Mouse (Mus musculus): Measurements from ENCODE around the gene Acvr1b.

The Acvr1b gene

DNA sequence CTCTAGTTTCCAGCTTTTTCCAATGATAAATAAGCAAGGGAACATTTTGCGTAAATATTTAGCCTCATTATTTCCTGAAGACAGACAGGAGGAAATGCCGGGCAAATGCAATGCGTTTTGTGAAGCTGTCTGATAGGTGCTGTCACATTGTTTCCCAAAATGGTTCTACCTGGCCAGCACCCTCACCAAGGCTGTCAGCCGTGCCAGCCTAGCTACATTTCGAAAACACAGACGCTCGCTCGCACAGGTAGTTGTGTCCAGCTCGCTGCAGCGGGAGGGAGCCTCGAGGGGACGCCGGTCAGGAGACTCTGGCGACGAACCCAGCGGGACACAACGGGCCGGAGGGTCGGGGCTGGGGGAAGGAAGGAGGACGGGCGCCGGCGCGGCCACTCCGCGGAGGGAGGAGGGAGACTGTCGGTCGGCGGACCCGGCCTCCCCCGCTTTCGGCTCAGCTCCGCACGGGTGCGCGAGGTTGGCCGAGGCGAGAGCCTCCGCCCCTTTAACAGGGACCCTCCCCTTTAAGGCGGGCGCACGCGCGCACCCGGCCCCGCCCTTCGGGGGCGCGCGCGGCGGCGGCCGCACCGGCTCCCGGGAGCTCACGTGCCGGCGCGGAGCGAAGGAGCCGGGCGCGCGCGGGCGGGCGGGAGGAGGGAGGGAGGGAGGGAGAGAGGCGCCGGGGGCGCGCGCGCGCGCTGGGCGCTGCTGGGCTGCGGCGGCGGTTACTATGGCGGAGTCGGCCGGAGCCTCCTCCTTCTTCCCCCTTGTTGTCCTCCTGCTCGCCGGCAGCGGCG lies at the start of gene Acvr1b:
Acvr1b (plus strand) TSS at position 647 of the 791 bp plus-strand sequence.
- DNase-seq, result peak; percentile 88 to 96

- DNase-seq, result no peak
These were observed 48.3 kb upstream of the Acvr1b start for GRCm38 (mm10) chr15:101125561-101125960.

- peak in 1 of 2 experiments; percentile 58 for DNase-seq
These were observed 46.9 kb upstream of the Acvr1b start for GRCm38 (mm10) chr15:101126876-101127544.

- peak; percentile 77 to 79 for DNase-seq
These were observed 45.4 kb upstream of the Acvr1b start, which contains the start of gene Acvrl1 for GRCm38 (mm10) chr15:101128181-101129089. TSS of gene Acvrl1 (plus strand) at chr15:101128522.

DNA sequence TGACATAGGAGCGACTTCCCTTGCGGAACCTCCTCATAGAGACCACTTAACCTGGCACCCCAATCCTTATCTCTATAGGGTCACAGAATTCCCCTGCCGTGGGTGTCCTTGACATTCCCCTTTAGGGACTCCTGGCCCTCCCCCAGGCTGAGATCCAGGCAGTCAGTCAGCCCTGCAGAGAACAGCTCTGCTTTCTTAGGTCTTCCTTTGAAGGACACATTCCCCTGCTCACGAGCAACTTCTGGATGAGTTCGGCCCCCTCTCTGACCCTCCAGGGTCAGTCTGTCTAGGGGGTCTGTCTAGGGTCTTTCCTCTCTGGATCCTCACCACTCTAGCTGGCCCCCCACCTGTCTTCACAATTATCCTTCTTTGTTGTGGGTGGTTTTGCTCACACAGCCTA lies 44.5 kb upstream of the Acvr1b start:
- DNase-seq, result no peak

DNA sequence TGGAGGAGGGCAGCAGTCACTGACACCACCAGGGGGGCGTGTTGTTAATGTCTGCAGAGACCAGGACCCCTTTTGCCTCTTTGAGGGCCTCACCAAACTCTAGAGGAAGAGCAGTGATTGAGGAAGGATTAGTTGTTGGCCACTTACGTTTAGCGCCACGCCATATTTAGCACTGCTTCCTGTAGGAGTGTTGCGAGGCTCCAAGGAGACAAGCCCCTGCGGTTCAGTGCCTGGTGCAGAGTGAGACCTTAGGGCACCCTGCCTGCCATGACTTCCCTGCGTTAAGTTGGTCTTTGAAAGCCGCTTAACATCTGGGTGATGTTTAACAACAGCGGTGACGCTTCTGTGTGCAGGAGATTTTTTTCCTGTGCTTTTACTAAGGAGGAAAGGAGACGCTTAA lies 42.4 kb upstream of the Acvr1b start:
- DNase-seq, result peak in 1 of 2 experiments; percentile 50

DNA sequence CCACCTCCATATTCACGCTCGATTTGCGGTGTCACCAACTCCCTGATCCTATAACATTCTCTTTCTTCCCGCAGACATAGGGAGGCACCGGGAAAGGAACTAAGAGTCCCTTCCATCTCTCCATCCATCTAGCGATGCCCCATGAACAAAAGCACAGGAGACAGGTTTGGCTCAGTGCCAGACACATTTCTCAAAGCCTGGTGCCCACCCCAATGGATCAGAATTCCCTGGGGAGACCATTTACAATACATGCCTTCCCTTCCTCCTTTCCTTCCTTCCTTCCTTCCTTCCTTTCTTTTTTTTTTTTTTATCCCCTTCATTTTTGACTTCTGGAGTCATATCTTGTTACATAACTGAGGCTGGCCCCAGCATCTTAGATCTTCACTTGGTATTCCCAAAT lies 41.8 kb upstream of the Acvr1b start:
- DNase-seq, result no peak

GRCm38 (mm10) chr15:101132761-101133160 lies 41.1 kb upstream of the Acvr1b start:
- DNase-seq, result peak in 1 of 2 experiments; percentile 38

- peak in 1 of 2 experiments; percentile 49 for DNase-seq
These were observed 39.7 kb upstream of the Acvr1b start for GRCm38 (mm10) chr15:101133993-101134704.

- DNase-seq, result peak in 1 of 2 experiments; percentile 24
These were observed 38.5 kb upstream of the Acvr1b start for GRCm38 (mm10) chr15:101135405-101135804.

GRCm38 (mm10) chr15:101137455-101137854 lies 36.4 kb upstream of the Acvr1b start:
- peak in 1 of 2 experiments; percentile 45 for DNase-seq

GRCm38 (mm10) chr15:101138675-101139074 lies 35.2 kb upstream of the Acvr1b start:
- no peak for DNase-seq

- peak; percentile 52 to 74 for DNase-seq
These were observed 34.0 kb upstream of the Acvr1b start for GRCm38 (mm10) chr15:101139885-101140284.

DNA sequence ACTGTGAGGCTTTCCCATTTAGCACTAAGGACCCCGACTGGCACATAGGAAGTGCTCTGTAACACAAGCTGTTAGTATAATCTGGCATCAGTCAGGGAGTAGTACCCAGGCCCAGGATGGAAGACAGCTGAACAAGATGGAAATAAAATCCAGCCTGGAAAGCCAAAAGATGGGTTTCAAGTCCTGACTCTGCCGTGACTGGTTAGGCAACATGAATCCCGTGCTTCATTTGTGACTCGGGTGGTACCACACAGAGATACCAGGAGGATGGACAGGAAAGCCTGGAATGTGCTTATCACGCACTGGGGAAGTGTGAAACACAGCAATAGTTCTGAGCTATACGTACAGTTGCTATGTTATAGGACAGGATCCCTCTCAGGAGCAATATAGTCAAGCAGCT lies 33.3 kb upstream of the Acvr1b start:
- peak in 1 of 2 experiments; percentile 26 for DNase-seq

GRCm38 (mm10) chr15:101141061-101141541 lies 32.8 kb upstream of the Acvr1b start:
- DNase-seq, result peak; percentile 73 to 89

DNA sequence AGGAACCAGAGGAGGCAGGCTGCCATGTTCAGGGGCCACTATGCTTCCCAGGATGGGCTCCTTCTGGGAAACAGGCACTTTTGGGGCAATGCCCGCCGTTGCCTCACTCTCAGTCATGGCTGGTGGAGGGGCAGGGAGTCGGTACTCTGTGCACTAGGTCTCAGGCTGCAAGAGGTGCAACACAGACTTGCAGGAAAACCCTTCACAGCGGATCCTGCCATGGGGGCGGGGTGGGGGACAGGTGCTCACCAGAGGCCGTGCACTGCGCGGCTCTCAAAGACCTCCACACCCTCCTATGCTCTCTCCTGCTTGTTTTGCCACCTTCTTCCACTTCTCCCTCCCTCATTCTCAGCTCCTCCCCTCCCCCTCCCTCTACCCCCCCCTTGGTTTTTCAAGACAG lies 31.2 kb upstream of the Acvr1b start:
- DNase-seq, result peak in 1 of 2 experiments; percentile 43

GRCm38 (mm10) chr15:101143494-101143893 lies 30.4 kb upstream of the Acvr1b start:
- peak; percentile 63 to 74 for DNase-seq

DNA sequence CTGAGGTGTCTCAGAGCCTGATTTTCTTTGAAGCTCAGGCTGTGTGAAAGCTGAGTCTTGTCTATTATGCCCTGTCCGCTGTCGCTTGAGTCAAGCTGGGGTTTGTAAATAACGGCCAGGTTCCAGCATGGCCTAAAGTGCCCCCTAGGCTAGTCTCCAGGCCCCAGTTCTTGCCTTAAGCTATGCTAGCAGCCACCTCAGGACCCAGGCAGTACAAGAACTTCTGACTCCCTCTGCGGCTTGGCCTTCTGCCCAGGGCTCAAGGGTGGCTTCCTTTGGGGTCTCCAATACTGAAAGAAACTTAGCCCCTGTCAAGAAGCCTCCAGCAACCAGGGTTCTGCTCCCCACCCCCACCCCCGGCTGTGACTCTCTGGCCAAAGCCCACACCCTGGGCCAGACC lies 29.7 kb upstream of the Acvr1b start:
- DNase-seq, result peak in 1 of 2 experiments; percentile 63

- DNase-seq, result peak; percentile 66 to 84
These were observed 29.1 kb upstream of the Acvr1b start for GRCm38 (mm10) chr15:101144779-101145178.

GRCm38 (mm10) chr15:101145424-101146099 lies 28.3 kb upstream of the Acvr1b start:
- peak; percentile 98 to 99 for DNase-seq
